Mouse (Mus musculus) heart, embryonic 16.5 days (tissue): Measurements from ENCODE around the gene Tmsb4x. TPM values are rescaled to one million over a fixed set of nuclear protein-coding genes. Genes with fewer than 3 reads are reported as not detected.

Source experiments
- ATAC-seq: fragments of 200-750 bp; cut with Nextera tagmentation; replicated peaks from 2 replicates; pipeline ENCODE4 v1.8.0; 2017; ENCODE audit warnings: moderate number of reproducible peaks; ENCODE audit not compliant: insufficient read depth, low FRiP score; ENCODE audit errors: extremely low read depth
- H3K27ac ChIP-seq: fragments of 300-500 bp; sonication (generic); 2 replicates; pipeline ENCODE4 v1.5.1; 2014; ENCODE audit warnings: mild to moderate bottlenecking, low read length, control low read depth, moderate library complexity
- H3K27me3 ChIP-seq: fragments of 300-500 bp; sonication (generic); 2 replicates; pipeline ENCODE4 v1.6.1; 2014; ENCODE audit warnings: low read length, mixed read lengths; ENCODE audit not compliant: control insufficient read depth, insufficient read depth
- H3K36me3 ChIP-seq: fragments of 300-500 bp; sonication (generic); 2 replicates; pipeline ENCODE4 v1.6.1; 2014; ENCODE audit not compliant: control insufficient read depth, insufficient read depth
- H3K4me1 ChIP-seq: fragments of 300-500 bp; sonication (generic); 2 replicates; pipeline ENCODE4 v1.6.1; 2014; ENCODE audit warnings: low read length, mixed read lengths; ENCODE audit not compliant: control insufficient read depth, insufficient read depth
- H3K4me2 ChIP-seq: fragments of 300-500 bp; sonication (generic); 2 replicates; pipeline ENCODE4 v1.6.1; 2014; ENCODE audit warnings: low read depth, mild to moderate bottlenecking, control low read depth, low read length
- H3K4me3 ChIP-seq: fragments of 300-500 bp; sonication (generic); 2 replicates; pipeline ENCODE4 v1.5.1; 2014; ENCODE audit warnings: mild to moderate bottlenecking, control low read depth, low read length
- H3K9ac ChIP-seq: fragments of 300-500 bp; sonication (generic); 2 replicates; pipeline ENCODE4 v1.6.1; 2014; ENCODE audit warnings: low read length, control low read depth
- H3K9me3 ChIP-seq: fragments of 300-500 bp; sonication (generic); replicated peaks from 2 replicates; pipeline ENCODE4 v1.6.1; 2016; ENCODE audit warnings: low read length; ENCODE audit not compliant: control insufficient read depth
- WGBS: fragments of 180-500 bp; shearing (Covaris S2); extraction: QIAGEN DNeasy Blood & Tissue Kit; methylation state at CpG from one replicate; pipeline ENCODE4 v1.1.7; 2014; 5-methylcytosine and 5-hydroxymethylcytosine counted together
- polyA plus RNA-seq: library from polyadenylated mRNA; unstranded; fragments of >200 nt; fragmentation: Nextera tagmentation; extraction: Ambion mirVana; gene quantifications from 2 replicates; pipeline ENCODE4 v1.2.1, GENCODE M21; 2015

Gene Tmsb4x
- polyA plus RNA-seq, result 2,294 and 2,338 TPM in 2 replicates

GRCm38 (mm10) chrX:167208978-167209754, at the start of gene Tmsb4x:
TSS of gene Tmsb4x (minus strand) at chrX:167209315.
- Histone ChIP-seq H3K9me3 (no peaks in the 10 kb centered on the region), H3K27me3 (no peaks in the 10 kb centered on the region), H3K9ac (peak within 1 kb of the TSS; percentile 83), H3K36me3 (0 out of 2 replicates have a peak, but pooled peaks cover 2% of the 10 kb centered on the region), H3K4me2 (peak within 1 kb of the TSS; percentile 66), H3K4me1 (peaks cover 14% of the 10 kb centered on the region; the same call in 1 of the 2 replicates), H3K27ac (peak within 1 kb of the TSS; percentile 95), H3K4me3 (peak within 1 kb of the TSS; percentile 77)
- peak; percentile 86 for ATAC-seq
- 13% methylated on average over 34 of the region's 39 CpGs for WGBS

DNA sequence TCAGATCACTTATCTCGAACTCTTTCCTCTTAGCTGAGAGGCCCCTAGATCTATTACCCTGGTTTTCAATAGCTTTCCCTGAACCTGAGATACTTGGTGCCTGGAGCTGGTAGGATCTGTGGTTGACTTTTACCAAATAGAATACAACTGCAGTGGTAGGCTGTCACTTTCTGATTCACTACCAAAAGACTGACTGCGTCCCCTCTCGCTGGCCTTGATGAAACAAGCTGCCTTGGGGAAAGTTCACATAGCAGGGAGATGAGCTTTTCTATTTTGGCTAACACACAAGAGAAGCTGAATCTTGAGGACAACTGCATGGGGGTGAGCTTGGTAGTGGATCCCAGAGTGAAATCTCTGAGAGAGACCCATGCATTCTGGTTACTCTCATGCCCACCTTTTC, 32.6 kb upstream of the Tmsb4x start:
- Histone ChIP-seq H3K36me3 (no peaks in the 10 kb centered on the region), H3K9ac (no peak overlapping the region), H3K4me2 (no peak overlapping the region), H3K27me3 (no peaks in the 10 kb centered on the region; the same call in 1 of the 2 replicates), H3K4me3 (no peak overlapping the region), H3K9me3 (no peaks in the 10 kb centered on the region), H3K27ac (no peak overlapping the region), H3K4me1 (no peaks in the 10 kb centered on the region)
- no peak for ATAC-seq
- 96% methylated on average over 3 of the region's 3 CpGs for WGBS

GRCm38 (mm10) chrX:167239293-167239921, 30.3 kb upstream of the Tmsb4x start:
- Histone ChIP-seq H3K27me3 (no peaks in the 10 kb centered on the region; the same call in 1 of the 2 replicates), H3K9me3 (no peaks in the 10 kb centered on the region), H3K27ac (no peak overlapping the region), H3K4me1 (no peaks in the 10 kb centered on the region), H3K36me3 (no peaks in the 10 kb centered on the region), H3K9ac (no peak overlapping the region), H3K4me2 (no peak overlapping the region), H3K4me3 (no peak overlapping the region)
- no peak for ATAC-seq
- WGBS, result 59% methylated on average over 9 of the region's 9 CpGs

GRCm38 (mm10) chrX:167233104-167233687, 24.1 kb upstream of the Tmsb4x start:
- Histone ChIP-seq H3K4me1 (0 out of 2 replicates have a peak, but pooled peaks cover 2% of the 10 kb centered on the region), H3K9me3 (no peaks in the 10 kb centered on the region), H3K36me3 (no peaks in the 10 kb centered on the region), H3K27ac (no peak overlapping the region), H3K27me3 (no peaks in the 10 kb centered on the region), H3K9ac (no peak overlapping the region), H3K4me3 (no peak overlapping the region), H3K4me2 (peak overlapping the region; percentile 34; the same call in 1 of the 2 replicates)
- no peak; the same call in 1 of the 2 replicates for ATAC-seq
- 28% methylated on average over 9 of the region's 9 CpGs for whole genome bisulfite sequencing

DNA sequence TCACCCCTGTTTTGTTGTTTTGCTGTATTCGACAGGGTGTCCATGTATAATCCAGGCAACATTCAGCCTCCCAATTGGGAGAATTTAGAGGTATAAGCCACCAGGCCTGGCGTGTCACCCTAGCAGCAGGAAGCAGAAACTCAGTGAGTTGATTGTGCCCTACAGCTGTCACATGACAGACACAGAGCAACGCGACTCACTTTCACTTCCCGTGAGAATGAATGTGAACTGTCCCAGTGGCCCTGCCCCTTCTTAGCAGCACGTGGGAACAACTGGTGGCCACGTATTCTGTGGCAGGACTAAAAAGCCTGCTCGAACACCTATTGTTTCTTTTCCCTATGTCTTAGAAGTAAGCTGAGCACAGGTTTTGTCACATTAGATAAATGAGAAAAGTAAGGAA, 22.0 kb upstream of the Tmsb4x start:
- Histone ChIP-seq H3K4me2 (no peak overlapping the region), H3K36me3 (no peaks in the 10 kb centered on the region), H3K9me3 (no peaks in the 10 kb centered on the region), H3K27me3 (no peaks in the 10 kb centered on the region), H3K4me3 (no peak overlapping the region), H3K27ac (no peak overlapping the region), H3K4me1 (0 out of 2 replicates have a peak, but pooled peaks cover 2% of the 10 kb centered on the region), H3K9ac (no peak overlapping the region)
- ATAC-seq, result no peak
- WGBS, result 50% methylated on average over 8 of the region's 8 CpGs

DNA sequence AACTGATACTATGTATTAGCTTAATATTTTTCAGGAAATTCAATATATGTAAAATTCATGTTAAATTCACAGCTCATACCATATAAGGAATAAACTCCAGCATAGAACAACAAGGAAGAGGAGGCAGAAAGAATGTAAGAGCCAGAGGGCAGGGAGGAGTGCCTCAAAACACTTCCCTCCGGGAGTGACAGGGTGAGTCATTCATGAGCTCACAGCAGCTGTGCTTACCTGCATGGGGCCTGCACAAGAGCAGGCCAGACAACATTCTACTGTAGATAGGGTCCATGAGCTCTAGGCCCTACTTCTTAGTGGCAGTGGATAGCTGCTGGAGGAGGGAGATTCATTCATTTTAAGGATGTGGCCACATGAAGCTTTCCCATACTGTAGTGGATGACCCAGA, 20.7 kb upstream of the Tmsb4x start:
- Histone ChIP-seq H3K27ac (no peak overlapping the region), H3K36me3 (no peaks in the 10 kb centered on the region), H3K4me3 (no peak overlapping the region), H3K27me3 (no peaks in the 10 kb centered on the region), H3K4me1 (0 out of 2 replicates have a peak, but pooled peaks cover 2% of the 10 kb centered on the region), H3K9ac (no peak overlapping the region), H3K4me2 (no peak overlapping the region), H3K9me3 (no peaks in the 10 kb centered on the region)
- WGBS, result 46% methylated on average over 1 of the region's 1 CpGs
- ATAC-seq, result no peak

GRCm38 (mm10) chrX:167229206-167229605, 20.1 kb upstream of the Tmsb4x start:
- H3K27me3 ChIP-seq, result no peaks in the 10 kb centered on the region
- no peaks in the 10 kb centered on the region for H3K36me3 ChIP-seq
- 0 out of 2 replicates have a peak, but pooled peaks cover 2% of the 10 kb centered on the region for H3K4me1 ChIP-seq
- no peak overlapping the region for H3K4me3 ChIP-seq
- no peak for ATAC-seq
- 39% methylated on average over 6 of the region's 6 CpGs for WGBS
- no peak overlapping the region for H3K9ac ChIP-seq
- H3K4me2 ChIP-seq, result no peak overlapping the region
- H3K9me3 ChIP-seq, result no peaks in the 10 kb centered on the region
- H3K27ac ChIP-seq, result no peak overlapping the region

DNA sequence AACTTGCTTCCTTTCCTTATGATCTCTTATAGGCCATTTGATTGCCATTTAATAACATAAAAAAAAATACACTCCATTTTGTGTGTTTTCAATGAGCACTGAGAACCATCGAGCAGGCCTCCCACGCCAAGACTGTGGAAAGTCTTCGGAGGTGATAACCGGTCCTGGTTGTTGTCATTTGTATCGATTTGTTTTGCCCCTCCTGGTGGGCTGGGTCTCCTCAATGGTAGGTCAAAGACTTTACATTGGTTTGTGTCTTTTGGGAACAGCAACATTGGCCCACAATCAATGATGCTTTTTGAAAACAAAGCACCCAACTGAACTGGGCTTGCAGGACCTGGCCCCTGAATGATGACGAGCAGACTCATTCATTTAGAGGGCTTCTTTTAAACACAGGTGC, 18.6 kb upstream of the Tmsb4x start:
- Histone ChIP-seq H3K9ac (no peak overlapping the region), H3K27me3 (no peaks in the 10 kb centered on the region)
- WGBS, result 90% methylated on average over 6 of the region's 6 CpGs

More for the DNA sequence above, 18.6 kb upstream of the Tmsb4x start:
- Histone ChIP-seq H3K4me3 (no peak overlapping the region), H3K27ac (no peak overlapping the region), H3K36me3 (no peaks in the 10 kb centered on the region), H3K4me1 (0 out of 2 replicates have a peak, but pooled peaks cover 2% of the 10 kb centered on the region), H3K4me2 (no peak overlapping the region), H3K9me3 (no peaks in the 10 kb centered on the region)
- no peak for ATAC-seq
